8 mouse cellular contexts compared by ENCODE assay signal in genomic region chr12:69183583-69184308, GRCm38 (mm10). TPM values are rescaled to one million over a fixed set of nuclear protein-coding genes. Genes with fewer than 3 reads are reported as not detected.
DNase-seq lines count a peak whose midpoint lies in the region; ATAC-seq lines count a peak whose summit lies in the region.

TSS of gene Rpl36al (minus strand) at chr12:69184083.
TSS of gene Mgat2 (plus strand) at chr12:69184157.

- peak; percentile 94 for DNase-seq in T-cell, adult 2 months (ENCODE audit: low spot score)
- peak; percentile 99 to 100 for DNase-seq in cerebellum, postnatal 36 days
- DNase-seq in frontal cortex, postnatal 36 days (ENCODE audit: low spot score in 2 of 2), result peak; percentile 97 to 98
- DNase-seq in left cerebral cortex, adult 11 months (ENCODE audit: low spot score), result peak; percentile 94
- peak; percentile 99 for DNase-seq in lung, postnatal 4 days
- DNase-seq in retina, postnatal 7 days (ENCODE audit: low read depth, low spot score), result peak; percentile 97
- peak; percentile 99 for DNase-seq in urinary bladder, adult 2 months (ENCODE audit: low spot score)

- H3K36me3 ChIP-seq in hindbrain, embryonic 15.5 days, result peaks cover 16% of the 10 kb centered on the region

- H3K27me3 ChIP-seq in hindbrain, embryonic 15.5 days, result no peaks in the 10 kb centered on the region

- H3K27ac ChIP-seq in hindbrain, embryonic 15.5 days (replicated peaks), result peak within 1 kb of the TSS; percentile 94

- peak; percentile 99 for ATAC-seq in hindbrain, embryonic 15.5 days (ENCODE audit: low FRiP score, low read depth)

- peak within 1 kb of the TSS; percentile 92 for H3K9ac ChIP-seq in hindbrain, embryonic 15.5 days

- no peaks in the 10 kb centered on the region for H3K9me3 ChIP-seq in hindbrain, embryonic 15.5 days

- WGBS in hindbrain, embryonic 15.5 days, result under 1% methylated on average over 84 of the region's 84 CpGs

- peak within 1 kb of the TSS; percentile 75 for H3K4me3 ChIP-seq in hindbrain, embryonic 15.5 days

- peaks cover 29% of the 10 kb centered on the region for H3K4me1 ChIP-seq in hindbrain, embryonic 15.5 days (replicated peaks)

- H3K4me2 ChIP-seq in hindbrain, embryonic 15.5 days, result peak within 1 kb of the TSS; percentile 80

RNA-seq across cellular contexts. Expression of gene Rpl36al, which starts in this region (rescaled TPM):
- polyA plus RNA-seq in hindbrain, embryonic 15.5 days (2015; fragmentation: Nextera tagmentation; extraction: Ambion mirVana), result 332 and 367 TPM in 2 replicates
- polyA plus RNA-seq in urinary bladder, adult 2 months (2012; rRNA removed), result 607 and 659 TPM in 2 replicates

RNA-seq across cellular contexts. Expression of gene Mgat2, which starts in this region (rescaled TPM):
- polyA plus RNA-seq in hindbrain, embryonic 15.5 days (2015; fragmentation: Nextera tagmentation; extraction: Ambion mirVana), result 40.4 and 43.5 TPM in 2 replicates
- 27.3 and 27.4 TPM in 2 replicates for polyA plus RNA-seq in urinary bladder, adult 2 months (2012; rRNA removed)

Comparison
In these comparisons a context has a peak if more than half of its experiments do, and no peak if none do; other contexts are left out.
1. Peak in every context shown above with its lines: DNase-seq, ATAC-seq, H3K4me3 ChIP-seq and H3K27ac ChIP-seq.